Mouse (Mus musculus) hindbrain, embryonic 15.5 days (tissue): Measurements from ENCODE around the gene Lsm7. TPM values are rescaled to one million over a fixed set of nuclear protein-coding genes. Genes with fewer than 3 reads are reported as not detected.
A peak's percentile ranks its signal among the peaks of the same experiment; 100 is the strongest.

Experiments used
- ATAC-seq: fragments of 200-750 bp; cut with Nextera tagmentation; 2 replicates; pipeline ENCODE4 v1.8.0; 2017; ENCODE audit warnings: low read depth, moderate number of reproducible peaks, moderate TSS enrichment; ENCODE audit not compliant: low FRiP score
- H3K27ac ChIP-seq: fragments of 300-500 bp; sonication (generic); replicated peaks from 2 replicates; pipeline ENCODE4 v1.5.1; 2015; ENCODE audit warnings: mild to moderate bottlenecking, inconsistent platforms
- H3K27me3 ChIP-seq: fragments of 300-500 bp; sonication (generic); 2 replicates; pipeline ENCODE4 v1.6.1; 2015; ENCODE audit warnings: control low read depth, inconsistent platforms
- H3K36me3 ChIP-seq: fragments of 300-500 bp; sonication (generic); 2 replicates; pipeline ENCODE4 v1.6.1; 2015; ENCODE audit warnings: control low read depth, inconsistent platforms
- H3K4me1 ChIP-seq: fragments of 300-500 bp; sonication (generic); replicated peaks from 2 replicates; pipeline ENCODE4 v1.6.1; 2015; ENCODE audit warnings: control low read depth, inconsistent platforms
- H3K4me2 ChIP-seq: fragments of 300-500 bp; sonication (generic); 2 replicates; pipeline ENCODE4 v1.6.1; 2015; ENCODE audit warnings: moderate library complexity, mild to moderate bottlenecking, inconsistent platforms
- H3K4me3 ChIP-seq: fragments of 300-500 bp; sonication (generic); 2 replicates; pipeline ENCODE4 v1.5.1; 2015; ENCODE audit warnings: mild to moderate bottlenecking, inconsistent platforms
- H3K9ac ChIP-seq: fragments of 300-500 bp; sonication (generic); 2 replicates; pipeline ENCODE4 v1.6.1; 2015; ENCODE audit warnings: inconsistent platforms
- H3K9me3 ChIP-seq: fragments of 300-500 bp; sonication (generic); 2 replicates; pipeline ENCODE4 v1.6.1; 2016; ENCODE audit warnings: control low read depth, inconsistent platforms
- WGBS: fragments of 180-500 bp; shearing (Covaris S2); methylation state at CpG from one replicate; pipeline ENCODE4 v1.1.7; 2015; 5-methylcytosine and 5-hydroxymethylcytosine counted together
- polyA plus RNA-seq: library from polyadenylated mRNA; unstranded; fragments of >200 nt; fragmentation: Nextera tagmentation; extraction: Ambion mirVana; gene quantifications from 2 replicates; pipeline ENCODE4 v1.2.1, GENCODE M21; 2015

Gene Lsm7
- polyA plus RNA-seq, 1 experiment from 2014 or later: 210 TPM

- Histone ChIP-seq H3K36me3 (no peaks in the 10 kb centered on the region), H3K9ac (peak within 1 kb of the TSS; percentile 74), H3K4me2 (peak within 1 kb of the TSS; percentile 85), H3K4me3 (peak within 1 kb of the TSS; percentile 66), H3K27ac (peak within 1 kb of the TSS; percentile 17; the same call in 1 of the 2 replicates), H3K4me1 (peaks cover 16% of the 10 kb centered on the region), H3K9me3 (no peaks in the 10 kb centered on the region), H3K27me3 (peaks cover 22% of the 10 kb centered on the region)
- 7% methylated on average over 37 of the region's 51 CpGs for WGBS
- peak; percentile 64 for ATAC-seq
These were observed 11.0 kb downstream of the Lsm7 start, which contains the start of gene Lingo3 for GRCm38 (mm10) chr10:80843931-80844547. TSS of gene Lingo3 (minus strand) at chr10:80844039.

DNA sequence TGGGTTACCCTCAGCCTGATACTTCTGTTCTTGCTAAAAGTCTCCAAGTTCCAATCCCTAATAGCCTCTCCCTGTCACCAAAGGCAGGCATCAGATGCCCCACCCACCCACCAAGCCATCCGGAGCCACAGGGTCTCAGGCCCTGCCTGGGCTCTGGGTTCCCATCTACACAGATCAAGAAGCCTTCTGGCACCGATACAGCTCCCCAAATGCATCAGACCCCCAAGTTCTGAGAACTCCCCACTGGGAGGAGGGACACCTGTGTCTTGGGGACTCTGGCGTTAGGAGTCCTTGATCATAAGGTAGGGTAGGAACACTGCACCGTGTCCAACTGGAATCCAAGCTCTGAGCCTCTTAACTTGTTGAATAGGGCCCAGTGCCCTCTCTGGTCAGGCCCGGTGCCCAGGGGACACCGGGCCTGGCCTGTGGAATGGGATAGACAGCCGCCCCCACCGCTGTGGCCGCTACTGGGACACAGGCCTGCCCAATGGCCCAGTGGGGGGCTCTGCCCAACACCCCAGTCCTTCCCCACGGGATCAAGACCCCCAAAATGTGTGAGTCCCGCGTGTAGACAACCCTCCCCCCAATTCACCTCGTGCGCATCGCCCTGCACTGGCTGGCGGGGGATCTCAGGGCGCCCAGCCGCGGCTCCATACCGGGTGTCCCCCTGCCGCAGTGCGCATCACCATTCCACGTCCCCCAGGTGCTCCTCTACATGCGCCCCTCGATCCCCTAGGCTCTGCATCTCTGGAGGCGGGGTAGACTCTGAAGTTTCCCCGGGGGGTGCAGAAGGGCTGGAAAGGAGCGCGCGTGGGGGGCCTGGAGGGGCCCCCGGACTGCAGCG, 11.7 kb downstream of the Lsm7 start:
- Histone ChIP-seq H3K9ac (peak overlapping the region; percentile 74), H3K27me3 (peaks cover 22% of the 10 kb centered on the region), H3K36me3 (no peaks in the 10 kb centered on the region), H3K27ac (peak overlapping the region; percentile 17; the same call in 1 of the 2 replicates), H3K4me2 (peak overlapping the region; percentile 85), H3K4me1 (peaks cover 16% of the 10 kb centered on the region), H3K4me3 (peak overlapping the region; percentile 66), H3K9me3 (no peaks in the 10 kb centered on the region)
- ATAC-seq: peak; percentile 36
- 8% methylated on average over 32 of the region's 32 CpGs for WGBS

GRCm38 (mm10) chr10:80842334-80842733, 12.7 kb downstream of the Lsm7 start:
- WGBS: 85% methylated on average over 15 of the region's 15 CpGs

DNA sequence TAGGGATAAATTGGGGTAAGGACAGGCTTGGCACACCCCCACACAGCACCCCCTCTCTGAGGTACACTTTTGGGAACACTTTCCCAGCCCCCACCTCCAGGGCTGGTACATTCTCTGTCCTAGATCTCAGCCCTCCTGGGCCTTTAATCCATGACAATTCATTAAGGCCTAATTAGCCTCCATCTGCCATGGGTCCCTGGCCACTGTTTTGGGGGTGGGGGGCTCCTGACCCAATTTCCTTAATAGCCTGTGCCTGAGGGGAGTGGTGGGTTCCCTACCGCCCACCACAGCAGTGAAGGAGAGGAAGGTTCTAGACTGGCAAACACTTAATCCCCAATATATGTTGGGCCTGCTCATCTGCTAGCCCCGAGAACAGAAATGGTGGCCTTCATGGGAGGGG, 13.3 kb downstream of the Lsm7 start:
- no peak overlapping the region for H3K4me2 ChIP-seq
- 61% methylated on average over 2 of the region's 2 CpGs for WGBS

More at GRCm38 (mm10) chr10:80842334-80842733, 12.7 kb downstream of the Lsm7 start:
- Histone ChIP-seq H3K36me3 (no peaks in the 10 kb centered on the region), H3K9me3 (no peaks in the 10 kb centered on the region), H3K27me3 (peaks cover 22% of the 10 kb centered on the region), H3K27ac (no peak overlapping the region), H3K4me3 (no peak overlapping the region), H3K9ac (no peak overlapping the region), H3K4me1 (peaks cover 16% of the 10 kb centered on the region), H3K4me2 (peak overlapping the region; percentile 85; the same call in 1 of the 2 replicates)
- ATAC-seq: no peak

DNA sequence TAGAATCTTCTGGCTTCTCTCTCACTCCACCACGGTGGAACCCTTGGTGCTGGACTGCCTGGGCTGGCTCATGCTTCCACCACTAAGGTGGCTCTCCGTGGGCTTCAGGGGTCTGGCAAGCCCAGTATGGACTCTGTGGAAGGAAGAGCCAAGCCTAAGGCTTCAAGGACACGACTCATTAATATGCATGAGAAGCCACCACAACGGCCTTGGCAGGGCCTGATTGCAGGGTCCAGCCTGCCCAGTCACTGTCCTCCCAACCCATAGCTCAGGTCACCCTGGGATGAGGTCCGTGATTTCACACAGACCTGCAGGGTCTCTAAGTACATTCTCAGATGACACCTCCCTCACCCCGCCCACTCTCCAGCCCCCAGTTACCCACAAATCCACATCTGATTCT, 15.2 kb downstream of the Lsm7 start:
- no peak overlapping the region for H3K4me2 ChIP-seq
- H3K36me3 ChIP-seq: no peaks in the 10 kb centered on the region; the same call in 1 of the 2 replicates
- no peaks in the 10 kb centered on the region for H3K9me3 ChIP-seq
- peaks cover 26% of the 10 kb centered on the region for H3K4me1 ChIP-seq
- no peak overlapping the region for H3K9ac ChIP-seq
- H3K27me3 ChIP-seq: peaks cover 21% of the 10 kb centered on the region
- WGBS: 53% methylated on average over 6 of the region's 6 CpGs
- H3K4me3 ChIP-seq: no peak overlapping the region
- H3K27ac ChIP-seq: no peak overlapping the region
- ATAC-seq: no peak

More for the DNA sequence above, 13.3 kb downstream of the Lsm7 start:
- no peak for ATAC-seq
- Histone ChIP-seq H3K9ac (no peak overlapping the region), H3K27ac (no peak overlapping the region), H3K9me3 (no peaks in the 10 kb centered on the region), H3K4me3 (no peak overlapping the region), H3K4me1 (peaks cover 16% of the 10 kb centered on the region), H3K36me3 (no peaks in the 10 kb centered on the region), H3K27me3 (peaks cover 22% of the 10 kb centered on the region)

DNA sequence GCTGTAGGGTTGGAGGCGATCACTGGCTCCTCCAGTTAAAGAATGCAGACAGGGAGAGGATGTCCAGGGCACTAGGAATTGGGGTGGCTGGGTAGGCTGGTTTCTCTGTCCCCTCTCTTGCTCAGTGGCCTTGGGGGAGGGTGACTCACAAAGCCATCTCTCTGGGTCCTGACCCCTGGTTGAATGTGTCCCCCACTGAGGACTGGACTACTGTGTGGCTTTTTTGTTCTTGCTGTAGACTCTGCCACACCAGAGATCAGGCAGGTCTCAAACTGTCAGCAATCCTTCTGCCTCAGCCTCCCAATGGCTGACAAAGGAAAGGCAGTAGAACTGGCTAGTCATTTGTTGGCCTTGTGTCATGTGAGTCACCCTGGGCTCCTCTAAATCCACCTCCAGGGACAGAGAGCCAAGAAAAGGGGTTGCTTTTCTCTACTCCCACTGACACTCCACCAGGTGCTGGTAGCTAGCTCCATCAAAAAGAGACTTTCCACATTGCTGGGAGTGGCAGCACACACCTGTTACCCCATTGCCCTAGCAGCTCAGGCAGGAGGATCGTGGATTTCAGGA, 16.6 kb downstream of the Lsm7 start:
- WGBS: 75% methylated on average over 2 of the region's 2 CpGs
- Histone ChIP-seq H3K4me2 (no peak overlapping the region), H3K4me1 (peaks cover 14% of the 10 kb centered on the region), H3K27me3 (peaks cover 28% of the 10 kb centered on the region), H3K9me3 (no peaks in the 10 kb centered on the region), H3K27ac (no peak overlapping the region), H3K9ac (no peak overlapping the region), H3K36me3 (peaks cover 5% of the 10 kb centered on the region; the same call in 1 of the 2 replicates), H3K4me3 (no peak overlapping the region)
- ATAC-seq: no peak

DNA sequence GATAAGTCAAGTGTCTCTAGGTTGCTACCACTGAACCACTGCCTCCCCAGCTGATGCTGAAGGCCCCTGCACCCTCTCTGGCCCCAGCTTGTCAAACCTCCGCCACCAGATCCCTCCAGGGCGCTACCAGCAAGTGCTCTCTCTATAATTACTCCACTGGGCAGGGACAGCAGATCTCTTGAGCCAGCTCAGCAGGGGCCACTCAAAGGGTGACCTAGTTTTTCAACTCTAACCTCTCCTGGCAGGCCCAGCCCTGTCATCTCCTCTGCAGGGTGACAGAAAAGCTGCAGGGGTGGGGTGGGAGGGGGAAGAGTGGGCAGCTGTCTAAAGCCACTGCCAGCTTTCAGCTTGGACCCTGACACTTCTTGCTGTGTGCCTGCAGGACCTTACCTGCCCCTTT, 17.2 kb downstream of the Lsm7 start:
- Histone ChIP-seq H3K36me3 (peaks cover 5% of the 10 kb centered on the region; the same call in 1 of the 2 replicates), H3K9me3 (no peaks in the 10 kb centered on the region), H3K27me3 (peaks cover 24% of the 10 kb centered on the region), H3K9ac (no peak overlapping the region), H3K4me1 (peaks cover 9% of the 10 kb centered on the region; the same call in 1 of the 2 replicates), H3K4me3 (no peak overlapping the region), H3K27ac (no peak overlapping the region), H3K4me2 (no peak overlapping the region)
- no peak for ATAC-seq
- WGBS: 20% methylated on average over 2 of the region's 2 CpGs

DNA sequence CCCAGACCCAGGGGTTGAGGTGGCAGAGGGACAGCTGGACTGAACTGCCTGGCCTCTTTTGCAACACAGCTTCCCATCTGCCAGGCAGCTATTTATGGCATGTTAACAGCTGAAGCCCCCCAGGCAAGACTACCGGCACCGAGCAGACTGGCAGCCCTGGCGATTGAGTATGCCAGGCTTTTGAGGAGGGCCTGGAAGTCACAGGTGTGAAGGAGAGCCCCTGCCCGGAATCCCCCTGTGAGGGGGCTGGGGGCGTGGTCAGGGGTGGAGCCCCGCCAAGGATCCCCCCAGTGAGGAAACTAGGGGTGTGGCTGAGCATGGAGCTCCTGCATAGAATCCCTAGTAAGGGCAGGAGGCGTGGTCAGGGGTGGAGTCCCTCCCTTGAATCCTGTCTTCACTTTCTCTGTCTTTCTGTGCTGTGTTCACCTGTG, 18.0 kb downstream of the Lsm7 start:
- H3K36me3 ChIP-seq: peaks cover 5% of the 10 kb centered on the region; the same call in 1 of the 2 replicates
- no peaks in the 10 kb centered on the region for H3K9me3 ChIP-seq
- H3K27ac ChIP-seq: no peak overlapping the region
- H3K4me3 ChIP-seq: no peak overlapping the region
- no peak for ATAC-seq
- WGBS: 40% methylated on average over 7 of the region's 7 CpGs
- peaks cover 22% of the 10 kb centered on the region for H3K27me3 ChIP-seq
- no peak overlapping the region for H3K4me2 ChIP-seq
- no peak overlapping the region for H3K9ac ChIP-seq
- H3K4me1 ChIP-seq: peaks cover 9% of the 10 kb centered on the region; the same call in 1 of the 2 replicates

- 43% methylated on average over 30 of the region's 30 CpGs for WGBS
These were observed 19.4 kb downstream of the Lsm7 start for GRCm38 (mm10) chr10:80835617-80836016.

DNA sequence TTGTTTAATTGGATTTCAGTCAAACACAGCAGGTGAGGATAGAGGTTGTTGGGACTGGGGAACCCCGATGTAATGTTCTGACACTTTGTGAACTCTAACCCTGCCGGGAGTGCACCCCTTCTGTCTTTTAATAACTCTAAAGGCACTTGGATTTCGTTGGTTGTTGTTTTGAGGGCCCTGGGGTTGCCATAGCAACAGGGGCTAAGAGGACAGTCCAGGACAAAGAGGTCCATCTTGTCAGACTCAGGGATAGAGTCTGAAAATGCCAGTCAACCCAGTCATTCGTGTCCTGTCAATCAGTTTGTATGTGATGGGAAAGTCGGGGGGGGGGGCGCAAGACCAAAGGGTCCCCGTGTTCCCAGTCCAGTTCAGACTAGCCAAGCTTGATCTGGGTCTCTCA, 22.2 kb downstream of the Lsm7 start:
- Histone ChIP-seq H3K9me3 (no peaks in the 10 kb centered on the region), H3K27ac (no peak overlapping the region), H3K36me3 (peaks cover 24% of the 10 kb centered on the region), H3K4me2 (no peak overlapping the region), H3K27me3 (peaks cover 22% of the 10 kb centered on the region), H3K9ac (no peak overlapping the region), H3K4me3 (no peak overlapping the region), H3K4me1 (peaks cover 29% of the 10 kb centered on the region)
- WGBS: 39% methylated on average over 7 of the region's 7 CpGs
- ATAC-seq: no peak

More at GRCm38 (mm10) chr10:80835617-80836016, 19.4 kb downstream of the Lsm7 start:
- Histone ChIP-seq H3K4me2 (peak overlapping the region; percentile 24), H3K27me3 (peaks cover 22% of the 10 kb centered on the region), H3K4me3 (no peak overlapping the region), H3K9ac (no peak overlapping the region), H3K9me3 (no peaks in the 10 kb centered on the region), H3K36me3 (peaks cover 8% of the 10 kb centered on the region), H3K4me1 (peaks cover 14% of the 10 kb centered on the region; the same call in 1 of the 2 replicates), H3K27ac (no peak overlapping the region)
- ATAC-seq: peak; percentile 31; the same call in 1 of the 2 replicates

GRCm38 (mm10) chr10:80831136-80831535, 23.9 kb downstream of the Lsm7 start:
- H3K4me1 ChIP-seq: peaks cover 34% of the 10 kb centered on the region
- H3K36me3 ChIP-seq: peaks cover 24% of the 10 kb centered on the region
- no peak for ATAC-seq
- no peaks in the 10 kb centered on the region for H3K9me3 ChIP-seq
- H3K27ac ChIP-seq: no peak overlapping the region
- WGBS: 6% methylated on average over 9 of the region's 9 CpGs
- peaks cover 22% of the 10 kb centered on the region for H3K27me3 ChIP-seq
- no peak overlapping the region for H3K4me2 ChIP-seq
- no peak overlapping the region for H3K4me3 ChIP-seq
- H3K9ac ChIP-seq: no peak overlapping the region
